Mouse (Mus musculus): Measurements from ENCODE around the gene Ncapd2.

DNA sequence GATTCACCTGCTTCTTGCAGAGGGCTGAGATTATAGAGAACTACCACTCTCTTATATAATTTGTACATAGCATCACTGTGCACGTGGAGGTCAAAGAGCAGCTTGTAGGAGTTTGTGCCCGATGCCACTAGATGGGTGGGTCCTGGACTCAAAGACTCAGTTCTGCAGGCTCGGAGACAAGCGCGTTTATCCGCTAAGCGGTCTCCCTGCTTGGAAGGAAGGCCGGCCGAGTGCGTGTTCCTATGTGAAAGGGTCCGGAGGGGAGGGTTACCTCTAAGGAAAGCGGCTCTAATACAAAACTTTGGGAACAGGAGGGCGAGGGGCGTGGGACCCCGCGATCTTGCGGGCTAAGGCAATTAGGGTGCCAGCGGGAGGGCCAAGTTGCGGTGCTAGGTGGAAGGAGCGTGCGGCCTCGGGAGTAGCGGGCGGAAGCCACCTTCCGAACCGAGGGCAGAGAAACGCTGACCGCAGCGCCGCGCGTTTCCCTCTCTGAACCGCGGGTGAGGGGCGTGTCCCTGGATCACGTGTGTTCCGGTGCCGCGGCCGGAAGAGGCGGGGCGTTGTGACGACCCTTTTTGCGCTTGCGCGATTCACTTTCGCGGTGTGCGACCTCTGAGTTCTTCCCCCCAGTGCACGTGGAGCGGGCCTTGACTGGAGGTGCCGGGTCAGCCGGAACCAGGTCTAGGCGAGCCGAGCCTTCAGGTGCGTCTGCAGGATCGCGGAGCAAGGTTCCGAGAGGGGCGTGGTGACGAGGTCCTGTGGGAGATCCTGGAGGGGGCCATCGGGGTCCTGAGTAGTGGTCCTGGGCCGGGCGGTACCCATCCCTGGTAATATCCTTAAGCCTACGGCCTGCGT lies 60.0 kb downstream of the Ncapd2 start, which contains the start of gene Nop2:
- TF ChIP-seq GATA1 (IDR thresholded peaks at IDR 0.05; ENCODE audit: low read length) (no peak), TAL1 (IDR thresholded peaks at IDR 0.05; ENCODE audit: low read length) (no peak)
